Mouse (Mus musculus) lung, embryonic 15.5 days (tissue): ENCODE data around the gene Gins2. TPM values are rescaled to one million over a fixed set of nuclear protein-coding genes. Genes with fewer than 3 reads are reported as not detected.

ENCODE experiments used
- ATAC-seq: fragments of 200-750 bp; cut with Nextera tagmentation; 2 replicates; pipeline ENCODE4 v1.8.0; 2017; ENCODE audit warnings: moderate number of reproducible peaks, borderline replicate concordance; ENCODE audit not compliant: low FRiP score, low TSS enrichment; ENCODE audit errors: extremely low read depth
- H3K27ac ChIP-seq: fragments of 300-500 bp; sonication (generic); 2 replicates; pipeline ENCODE4 v1.5.1; 2015; ENCODE audit warnings: moderate library complexity, mild to moderate bottlenecking, inconsistent platforms
- H3K27me3 ChIP-seq: fragments of 300-500 bp; sonication (generic); 2 replicates; pipeline ENCODE4 v1.6.1; 2015; ENCODE audit warnings: inconsistent platforms
- H3K36me3 ChIP-seq: fragments of 300-500 bp; sonication (generic); 2 replicates; pipeline ENCODE4 v1.6.1; 2015; ENCODE audit warnings: inconsistent platforms
- H3K4me1 ChIP-seq: fragments of 300-500 bp; sonication (generic); 2 replicates; pipeline ENCODE4 v1.6.1; 2015; ENCODE audit warnings: inconsistent platforms
- H3K4me2 ChIP-seq: fragments of 300-500 bp; sonication (generic); 2 replicates; pipeline ENCODE4 v1.6.1; 2015; ENCODE audit warnings: inconsistent platforms, mild to moderate bottlenecking, moderate library complexity
- H3K4me3 ChIP-seq: fragments of 300-500 bp; sonication (generic); 2 replicates; pipeline ENCODE4 v1.5.1; 2015; ENCODE audit warnings: mild to moderate bottlenecking, inconsistent platforms
- H3K9ac ChIP-seq: fragments of 300-500 bp; sonication (generic); 2 replicates; pipeline ENCODE4 v1.6.1; 2015; ENCODE audit warnings: inconsistent platforms
- H3K9me3 ChIP-seq: fragments of 300-500 bp; sonication (generic); 2 replicates; pipeline ENCODE4 v1.6.1; 2016; ENCODE audit warnings: inconsistent platforms
- WGBS: fragments of 180-500 bp; shearing (Covaris S2); methylation state at CpG from one replicate; pipeline ENCODE4 v1.1.7; 2015; 5-methylcytosine and 5-hydroxymethylcytosine counted together
- polyA plus RNA-seq: library from polyadenylated mRNA; unstranded; fragments of >200 nt; fragmentation: Nextera tagmentation; extraction: Ambion mirVana; gene quantifications from 2 replicates; pipeline ENCODE4 v1.2.1, GENCODE M21; 2015

Gins2 gene
- polyA plus RNA-seq, 1 experiment from 2014 or later: 117 TPM

DNA sequence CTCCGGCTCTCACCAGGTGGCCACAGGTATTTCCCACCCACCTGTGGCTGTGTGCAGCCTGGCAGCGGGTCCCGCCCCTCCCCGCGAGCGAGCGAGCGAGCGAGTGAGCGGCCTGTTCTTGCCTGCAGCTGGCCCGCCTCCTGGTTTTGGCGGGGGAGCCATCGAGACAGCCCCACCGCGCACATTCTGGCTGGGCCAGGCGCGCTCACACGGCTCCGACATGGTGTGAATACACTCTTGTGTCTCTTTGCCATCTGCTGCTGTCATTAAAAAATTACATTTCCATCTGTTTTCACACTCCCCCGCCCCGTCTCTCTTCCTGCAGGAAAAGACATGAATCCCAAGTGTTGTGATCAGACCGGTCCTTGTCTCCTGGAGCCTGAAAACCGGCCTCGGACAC, 9.5 kb upstream of the Gins2 start:
- H3K4me1 ChIP-seq: peaks cover 8% of the 10 kb centered on the region
- H3K36me3 ChIP-seq: no peaks in the 10 kb centered on the region
- no peaks in the 10 kb centered on the region for H3K27me3 ChIP-seq
- H3K9me3 ChIP-seq: no peaks in the 10 kb centered on the region
- 11% methylated on average over 24 of the region's 24 CpGs for WGBS
- peak overlapping the region; percentile 16; the same call in 1 of the 2 replicates for H3K4me3 ChIP-seq
- peak overlapping the region; percentile 18; the same call in 1 of the 2 replicates for H3K9ac ChIP-seq
- no peak overlapping the region for H3K27ac ChIP-seq
- peak; percentile 24; the same call in 1 of the 2 replicates for ATAC-seq
- peak overlapping the region; percentile 57 for H3K4me2 ChIP-seq

DNA sequence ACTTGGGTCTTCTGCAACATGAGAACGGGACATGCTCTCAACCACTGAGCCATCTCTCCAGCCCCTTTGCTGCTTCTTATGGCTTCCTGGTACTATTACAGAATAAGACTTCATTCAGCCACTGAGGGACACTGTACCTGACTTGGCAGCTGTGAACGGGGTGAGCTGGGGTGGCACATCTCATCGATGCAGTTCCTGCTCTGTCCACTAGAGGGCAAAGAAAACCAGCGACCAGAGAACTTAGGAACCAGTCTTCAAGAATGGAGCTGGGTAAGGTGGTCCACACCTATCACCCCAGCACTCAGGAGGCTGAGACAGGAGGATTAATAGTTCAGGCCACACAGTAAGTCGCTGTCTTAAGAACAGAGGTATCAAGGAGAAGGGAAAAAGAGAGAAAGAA, 6.9 kb upstream of the Gins2 start:
- no peaks in the 10 kb centered on the region for H3K27me3 ChIP-seq
- no peak overlapping the region for H3K4me2 ChIP-seq
- H3K9me3 ChIP-seq: no peaks in the 10 kb centered on the region
- H3K27ac ChIP-seq: no peak overlapping the region
- H3K9ac ChIP-seq: no peak overlapping the region
- 10% methylated on average over 5 of the region's 5 CpGs for WGBS
- no peak for ATAC-seq
- H3K4me1 ChIP-seq: peaks cover 16% of the 10 kb centered on the region
- no peaks in the 10 kb centered on the region for H3K36me3 ChIP-seq
- no peak overlapping the region for H3K4me3 ChIP-seq

DNA sequence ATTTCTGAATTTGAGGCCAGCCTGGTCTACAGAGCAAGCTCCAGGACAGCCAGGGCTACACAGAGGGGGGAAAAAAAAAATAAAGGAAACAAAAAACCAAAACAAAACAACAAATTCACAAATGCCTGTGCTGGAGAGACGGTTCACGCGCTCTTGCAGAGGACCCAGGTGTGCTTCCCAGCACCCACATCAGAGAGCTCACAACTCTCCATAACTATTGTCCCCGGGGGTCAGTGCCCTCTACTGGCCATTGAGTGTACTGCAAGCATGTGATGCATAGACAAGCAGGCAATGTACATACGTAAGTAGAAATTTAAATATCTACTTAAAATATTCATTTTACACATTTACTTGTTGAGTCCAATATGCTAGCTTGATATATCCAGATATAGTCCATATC, 5.5 kb upstream of the Gins2 start:
- Histone ChIP-seq H3K9ac (no peak overlapping the region), H3K27me3 (no peaks in the 10 kb centered on the region), H3K27ac (no peak overlapping the region), H3K9me3 (no peaks in the 10 kb centered on the region), H3K4me1 (peaks cover 22% of the 10 kb centered on the region), H3K4me3 (no peak overlapping the region), H3K36me3 (no peaks in the 10 kb centered on the region), H3K4me2 (no peak overlapping the region)
- WGBS: 80% methylated on average over 5 of the region's 5 CpGs
- ATAC-seq: no peak

DNA sequence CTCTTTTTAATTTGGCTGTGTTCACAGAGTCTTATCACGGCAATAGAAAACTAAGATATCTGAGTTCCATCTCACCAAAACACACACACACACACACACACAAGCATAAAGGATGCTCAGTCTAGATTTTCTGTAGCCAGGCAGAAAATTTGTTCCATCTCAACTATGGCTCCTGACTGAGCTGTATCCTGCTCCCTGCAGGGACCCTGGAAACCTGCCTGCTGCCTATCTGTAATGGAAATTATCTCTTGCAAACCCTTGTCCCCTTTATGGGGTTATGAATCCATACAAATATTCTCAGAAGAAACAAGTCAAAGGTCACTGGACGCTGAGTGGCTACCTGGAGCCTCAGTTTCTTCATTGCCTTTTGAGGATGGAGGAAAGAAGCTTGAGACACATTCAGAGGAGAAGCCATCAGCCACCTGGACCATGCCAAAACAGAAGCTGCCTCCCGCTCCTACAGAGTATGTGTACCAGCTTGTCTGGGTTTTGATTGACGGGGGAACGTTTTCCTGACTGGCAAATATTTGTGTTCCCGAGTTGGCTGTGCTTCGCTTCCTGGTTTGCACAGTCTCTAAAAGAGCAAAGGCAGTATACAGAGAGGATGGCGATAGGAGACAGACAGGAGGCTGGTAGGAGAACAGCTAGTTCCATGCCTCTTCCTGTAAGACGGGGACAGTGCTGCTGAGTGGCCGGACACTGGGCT, 2.6 kb upstream of the Gins2 start:
- ATAC-seq: no peak
- WGBS: 38% methylated on average over 10 of the region's 10 CpGs
- H3K4me2 ChIP-seq: no peak overlapping the region

DNA sequence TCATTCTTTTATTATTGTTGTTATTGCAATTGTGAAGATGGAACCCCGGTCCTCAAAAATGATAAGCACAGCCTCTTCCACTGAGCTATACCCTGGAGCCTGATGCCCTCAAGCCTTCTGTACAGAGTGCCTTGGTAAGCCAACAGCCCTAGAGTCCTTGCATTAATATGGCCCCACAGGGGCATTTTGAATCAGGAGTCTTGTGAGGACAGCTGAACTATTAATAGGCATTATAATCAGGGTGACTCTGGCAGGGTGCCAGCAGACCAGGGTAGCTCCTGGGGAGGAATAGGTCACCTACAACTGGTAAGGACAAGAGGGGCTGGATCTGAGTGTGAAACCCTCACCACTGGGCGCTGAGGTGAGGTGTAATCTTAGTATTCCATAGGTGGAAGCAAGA, 817 bp upstream of the Gins2 start:
- WGBS: 46% methylated on average over 2 of the region's 2 CpGs
- no peak for ATAC-seq
- H3K27ac ChIP-seq: peak overlapping the region; percentile 50
- H3K27me3 ChIP-seq: no peaks in the 10 kb centered on the region
- peaks cover 32% of the 10 kb centered on the region for H3K4me1 ChIP-seq
- peak overlapping the region; percentile 31 for H3K9ac ChIP-seq
- H3K9me3 ChIP-seq: no peaks in the 10 kb centered on the region
- peak overlapping the region; percentile 49 for H3K4me3 ChIP-seq
- H3K4me2 ChIP-seq: peak overlapping the region; percentile 70
- H3K36me3 ChIP-seq: peaks cover 10% of the 10 kb centered on the region; the same call in 1 of the 2 replicates

More for the DNA sequence above, 2.6 kb upstream of the Gins2 start:
- H3K36me3 ChIP-seq: no peaks in the 10 kb centered on the region
- no peak overlapping the region for H3K9ac ChIP-seq
- no peaks in the 10 kb centered on the region for H3K27me3 ChIP-seq
- no peaks in the 10 kb centered on the region for H3K9me3 ChIP-seq
- no peak overlapping the region for H3K27ac ChIP-seq
- H3K4me3 ChIP-seq: no peak overlapping the region
- peaks cover 32% of the 10 kb centered on the region for H3K4me1 ChIP-seq

DNA sequence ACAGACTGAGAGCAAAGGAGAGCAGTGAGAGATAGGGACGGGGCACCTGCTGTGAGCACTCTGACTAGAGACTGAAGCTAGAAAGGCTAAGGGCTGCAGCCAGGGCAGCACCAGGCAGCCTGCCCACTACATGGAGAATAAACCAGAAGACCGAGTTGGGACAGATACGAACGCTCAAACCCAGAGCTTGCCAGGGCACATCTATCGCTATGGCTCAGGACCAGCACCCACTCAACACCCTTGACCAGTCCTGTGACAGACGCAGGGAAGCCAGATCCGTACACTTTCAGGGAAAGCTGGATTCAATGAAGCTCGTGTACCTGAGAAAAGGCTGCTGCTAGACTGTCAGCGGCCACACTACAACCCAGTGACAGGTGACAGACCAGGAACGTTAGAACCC, 3.6 kb downstream of the Gins2 start:
- WGBS: 92% methylated on average over 10 of the region's 10 CpGs
- no peak overlapping the region for H3K4me3 ChIP-seq
- H3K27ac ChIP-seq: no peak overlapping the region
- no peak for ATAC-seq
- H3K9me3 ChIP-seq: no peaks in the 10 kb centered on the region
- H3K27me3 ChIP-seq: no peaks in the 10 kb centered on the region
- no peak overlapping the region for H3K9ac ChIP-seq
- peaks cover 42% of the 10 kb centered on the region for H3K36me3 ChIP-seq
- no peak overlapping the region for H3K4me2 ChIP-seq
- H3K4me1 ChIP-seq: peaks cover 24% of the 10 kb centered on the region

DNA sequence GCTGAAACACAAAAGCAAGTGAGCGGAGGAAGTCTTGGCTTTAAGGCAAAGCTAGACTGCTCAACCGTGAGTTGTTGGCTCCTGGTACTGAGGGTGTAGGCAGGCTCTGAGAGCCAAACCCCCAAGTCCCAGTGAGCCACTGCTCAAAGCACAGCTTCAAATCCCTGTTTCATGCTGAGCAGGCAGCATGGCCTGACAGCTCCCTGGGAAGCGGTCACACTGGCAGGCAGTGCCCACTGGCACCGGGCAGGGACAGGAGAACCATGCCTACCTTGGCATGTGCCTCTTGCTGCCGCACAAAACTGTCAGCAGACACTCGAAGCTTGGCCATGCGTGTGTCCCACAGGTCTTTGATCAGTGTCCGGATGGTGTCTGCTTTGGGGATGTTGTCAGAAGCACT, 7.3 kb downstream of the Gins2 start:
- Histone ChIP-seq H3K4me1 (no peaks in the 10 kb centered on the region), H3K9ac (no peak overlapping the region), H3K4me2 (no peak overlapping the region), H3K9me3 (no peaks in the 10 kb centered on the region), H3K36me3 (peaks cover 77% of the 10 kb centered on the region), H3K27ac (no peak overlapping the region), H3K4me3 (no peak overlapping the region), H3K27me3 (no peaks in the 10 kb centered on the region)
- 89% methylated on average over 8 of the region's 8 CpGs for WGBS
- ATAC-seq: no peak

DNA sequence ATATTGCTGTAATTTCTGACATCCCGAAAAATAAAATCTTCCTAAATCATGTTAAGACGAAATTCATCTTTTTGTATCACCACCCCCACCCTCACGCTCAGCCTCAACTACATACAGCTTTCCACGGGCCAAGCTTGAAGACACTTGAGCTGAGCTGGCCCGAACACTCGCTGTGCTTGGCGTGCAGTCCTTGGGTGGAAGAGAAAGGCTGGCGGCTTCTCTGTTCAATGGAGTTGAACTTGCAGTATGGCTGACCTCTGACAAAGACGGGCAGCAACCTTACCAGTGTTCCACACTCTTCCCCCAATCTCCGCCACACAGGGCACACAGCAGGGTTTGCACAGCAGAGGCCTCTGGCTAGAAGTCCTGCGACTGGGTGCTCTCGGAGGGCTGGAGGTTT, 7.8 kb downstream of the Gins2 start:
- Histone ChIP-seq H3K9me3 (no peaks in the 10 kb centered on the region), H3K4me2 (no peak overlapping the region), H3K27ac (no peak overlapping the region), H3K9ac (no peak overlapping the region), H3K36me3 (peaks cover 82% of the 10 kb centered on the region), H3K4me3 (no peak overlapping the region), H3K27me3 (no peaks in the 10 kb centered on the region), H3K4me1 (no peaks in the 10 kb centered on the region)
- ATAC-seq: no peak
- WGBS: 89% methylated on average over 12 of the region's 12 CpGs

DNA sequence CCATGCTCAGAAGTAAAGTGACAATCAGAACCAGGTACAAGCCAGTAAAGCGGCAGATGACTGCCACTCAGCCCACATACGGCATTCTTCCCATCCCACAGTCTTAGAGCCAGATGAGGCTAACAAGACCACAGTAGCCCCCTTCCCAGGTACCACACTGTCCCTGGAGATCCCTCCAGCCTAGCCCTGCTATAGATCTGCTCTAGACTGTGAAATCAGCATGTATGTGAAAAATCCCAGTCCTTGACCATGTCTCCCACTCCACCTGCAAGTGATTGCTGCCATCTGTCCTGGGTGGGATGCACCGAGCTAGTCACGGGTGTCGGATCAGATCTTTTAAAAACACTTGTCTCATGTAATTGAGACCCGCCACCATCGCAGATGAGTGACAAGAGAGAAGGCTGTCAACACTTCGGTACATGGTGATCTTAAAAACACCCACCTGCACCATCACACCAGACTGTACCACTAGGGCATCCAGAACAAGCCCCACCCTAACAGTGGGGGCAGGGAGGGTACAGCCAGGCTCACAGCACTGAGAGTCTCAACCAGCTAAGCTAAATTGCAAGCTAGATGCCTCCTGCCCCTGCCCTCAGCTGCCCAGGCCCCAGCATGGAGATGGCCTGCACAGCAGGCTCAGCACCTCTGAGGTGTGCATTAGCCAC, 8.6 kb downstream of the Gins2 start:
- WGBS: 81% methylated on average over 8 of the region's 8 CpGs
- ATAC-seq: no peak
- Histone ChIP-seq H3K27ac (no peak overlapping the region), H3K4me2 (no peak overlapping the region), H3K36me3 (peaks cover 85% of the 10 kb centered on the region), H3K9ac (no peak overlapping the region), H3K9me3 (no peaks in the 10 kb centered on the region), H3K4me1 (0 out of 2 replicates have a peak, but pooled peaks cover 7% of the 10 kb centered on the region), H3K27me3 (no peaks in the 10 kb centered on the region), H3K4me3 (no peak overlapping the region)

DNA sequence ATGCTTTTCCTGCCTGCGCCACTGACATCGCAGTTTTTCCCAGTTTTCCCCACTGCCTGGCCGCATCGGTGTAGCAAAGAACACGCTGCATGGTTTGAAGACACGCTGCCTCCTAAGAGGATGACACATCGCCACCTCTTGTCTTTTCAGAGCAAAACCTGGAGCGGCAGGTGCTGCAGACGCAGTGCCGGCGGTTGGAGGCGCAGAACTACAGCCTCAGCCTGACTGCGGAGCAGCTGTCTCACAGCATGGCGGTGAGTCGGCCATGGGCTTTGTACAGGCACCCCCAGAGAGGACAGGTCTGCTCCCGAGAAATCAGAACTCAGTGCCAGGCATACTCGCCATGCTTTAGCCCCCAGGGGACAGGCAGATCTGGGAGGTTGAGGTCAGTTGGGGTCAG, 11.3 kb downstream of the Gins2 start:
- whole genome bisulfite sequencing: 90% methylated on average over 17 of the region's 17 CpGs
- peaks cover 26% of the 10 kb centered on the region for H3K4me1 ChIP-seq
- ATAC-seq: no peak
- no peak overlapping the region for H3K27ac ChIP-seq
- H3K9ac ChIP-seq: no peak overlapping the region
- H3K27me3 ChIP-seq: no peaks in the 10 kb centered on the region
- no peak overlapping the region for H3K4me2 ChIP-seq
- H3K4me3 ChIP-seq: no peak overlapping the region
- no peaks in the 10 kb centered on the region for H3K9me3 ChIP-seq
- peaks cover 97% of the 10 kb centered on the region for H3K36me3 ChIP-seq

DNA sequence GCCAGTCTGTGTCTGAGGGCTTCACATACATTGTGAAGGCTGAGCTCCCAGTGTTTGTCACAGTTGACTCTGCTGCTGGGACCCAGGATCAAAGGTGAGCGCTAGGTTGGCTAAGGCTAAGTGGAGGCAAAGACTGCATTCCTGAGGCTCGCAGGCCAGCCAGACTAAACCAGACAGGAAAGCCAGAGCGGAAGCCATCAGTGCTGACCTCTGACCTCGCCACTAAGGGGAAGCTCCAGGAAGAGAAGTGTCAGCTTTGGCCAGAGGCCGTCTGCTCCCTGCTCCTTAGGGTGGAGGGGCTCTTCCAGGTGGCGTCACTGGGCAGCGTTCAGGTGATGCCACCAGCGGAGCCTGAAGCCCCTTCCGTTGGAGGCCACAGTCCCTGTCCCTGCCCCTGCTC, 13.3 kb downstream of the Gins2 start:
- Histone ChIP-seq H3K9me3 (no peaks in the 10 kb centered on the region), H3K9ac (no peak overlapping the region), H3K27me3 (no peaks in the 10 kb centered on the region), H3K4me1 (peaks cover 26% of the 10 kb centered on the region), H3K4me3 (no peak overlapping the region), H3K4me2 (no peak overlapping the region), H3K36me3 (peaks cover 98% of the 10 kb centered on the region), H3K27ac (no peak overlapping the region)
- no peak for ATAC-seq
- 57% methylated on average over 9 of the region's 9 CpGs for WGBS

DNA sequence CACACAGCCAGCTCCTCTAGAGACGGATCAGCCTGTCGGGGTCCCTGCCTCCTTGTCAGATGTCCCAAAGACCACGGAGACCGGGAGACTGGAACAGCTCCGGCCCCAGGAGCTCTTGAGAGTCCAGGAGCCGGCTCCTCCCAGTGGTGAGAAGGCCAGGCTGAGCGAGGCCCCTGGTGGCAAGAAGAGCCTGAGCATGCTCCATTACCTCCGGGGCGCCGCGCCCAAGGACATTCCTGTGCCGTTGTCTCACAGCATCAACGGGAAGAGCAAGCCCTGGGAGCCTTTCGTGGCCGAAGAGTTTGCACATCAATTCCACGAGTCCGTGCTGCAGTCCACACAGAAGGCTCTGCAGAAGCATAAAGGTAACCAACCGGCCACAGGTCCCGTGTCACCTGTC, 14.2 kb downstream of the Gins2 start:
- H3K4me2 ChIP-seq: no peak overlapping the region
- H3K9me3 ChIP-seq: no peaks in the 10 kb centered on the region
- H3K27me3 ChIP-seq: no peaks in the 10 kb centered on the region
- H3K36me3 ChIP-seq: peaks cover 94% of the 10 kb centered on the region
- peaks cover 28% of the 10 kb centered on the region for H3K4me1 ChIP-seq
- H3K9ac ChIP-seq: no peak overlapping the region
- no peak overlapping the region for H3K4me3 ChIP-seq
- no peak for ATAC-seq
- no peak overlapping the region for H3K27ac ChIP-seq
- WGBS: 62% methylated on average over 19 of the region's 19 CpGs
